Mouse (Mus musculus): ENCODE results near the gene Lingo1.

DNA sequence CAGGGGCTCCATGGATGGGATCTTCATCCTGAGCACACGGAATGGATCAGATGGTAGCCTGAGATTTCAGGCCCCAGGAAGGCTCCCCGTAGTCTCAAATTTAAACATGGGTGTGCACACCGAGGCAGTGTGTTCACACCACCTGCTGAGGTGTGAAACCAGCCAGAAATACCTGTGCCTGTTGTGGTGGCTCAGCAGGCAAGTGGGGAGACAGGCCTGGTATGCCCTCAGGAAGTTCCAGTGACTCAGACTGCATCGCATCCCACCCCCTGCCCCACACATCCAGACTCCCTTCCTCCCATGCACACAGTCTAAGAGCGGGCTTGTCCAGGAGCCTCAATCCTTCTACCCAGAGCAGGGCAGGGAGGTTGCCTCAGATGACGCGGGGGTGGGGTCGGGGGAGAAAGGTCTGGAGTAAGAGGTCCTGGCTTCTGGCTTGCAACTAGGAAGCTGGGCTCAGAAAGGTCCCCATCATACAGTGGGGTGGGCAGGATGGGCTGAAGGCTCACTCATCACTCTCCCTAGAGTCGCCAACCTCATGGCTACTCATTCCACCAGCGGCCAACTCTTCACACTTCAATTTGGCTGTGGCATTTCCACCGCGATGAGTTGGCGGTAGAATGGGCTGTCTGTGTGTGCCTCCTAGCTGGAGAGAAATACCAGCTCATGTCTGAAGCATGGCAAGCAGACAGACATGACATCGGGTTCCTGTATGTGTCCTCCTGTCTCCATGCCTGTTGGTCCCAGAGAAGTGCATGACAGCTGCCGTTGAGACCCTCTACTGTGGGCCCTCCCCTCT, 149.8 kb downstream of the Lingo1 start:
- no peak for TF ChIP-seq POLR2A (IDR thresholded peaks at IDR 0.05; ENCODE audit: borderline replicate concordance, low read depth, low read length)
- TF ChIP-seq CTCF (IDR thresholded peaks at IDR 0.05; ENCODE audit: low read depth, low read length) = no peak

Data from bone marrow macrophage, adult 2 months (primary cell).